Mouse (Mus musculus) embryonic fibroblast, embryonic 13.5 days (primary cell): Measurements from ENCODE around the gene Kcnh4.

Source experiments
- CTCF ChIP-seq: IDR thresholded peaks from 2 replicates; pipeline ENCODE4 v1.5.1; 2011; ENCODE audit warnings: mild to moderate bottlenecking, control low read depth, low read length, moderate library complexity, borderline replicate concordance; ENCODE audit not compliant: insufficient read depth
- POLR2A ChIP-seq: IDR thresholded peaks from 2 replicates; pipeline ENCODE4 v1.6.1; 2011; ENCODE audit warnings: low read depth, mild to moderate bottlenecking, control low read depth, low read length, moderate library complexity

DNA sequence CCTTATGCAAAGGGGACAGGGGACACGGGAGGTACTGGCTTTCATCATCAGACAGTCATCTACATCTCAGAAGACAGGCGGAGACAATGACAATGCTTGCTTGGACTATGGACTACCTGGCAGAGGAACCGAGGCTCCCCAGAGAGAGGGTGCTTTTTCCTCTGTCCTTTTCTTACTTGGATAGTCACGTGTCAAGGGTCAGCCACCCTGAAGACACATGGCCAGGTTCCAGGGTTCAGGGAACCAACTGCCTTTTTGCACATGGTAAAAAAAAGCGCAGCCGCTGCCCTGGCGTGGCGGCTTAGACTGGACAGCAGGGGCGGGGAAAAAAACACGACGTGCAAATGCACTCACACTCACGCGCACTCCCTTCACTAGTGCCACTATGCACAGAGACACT, 22.8 kb upstream of the Kcnh4 start:
- TF ChIP-seq CTCF (no peak), POLR2A (no peak)
